Mouse (Mus musculus) kidney, adult 18-20 months (tissue): ENCODE measurements around the gene Mdh2.
A peak's percentile ranks its signal among the peaks of the same experiment; 100 is the strongest.

ENCODE experiments used
- DNase-seq: peaks from one replicate; pipeline ENCODE4 v3.0.0; 2021

Gene Mdh2

DNA sequence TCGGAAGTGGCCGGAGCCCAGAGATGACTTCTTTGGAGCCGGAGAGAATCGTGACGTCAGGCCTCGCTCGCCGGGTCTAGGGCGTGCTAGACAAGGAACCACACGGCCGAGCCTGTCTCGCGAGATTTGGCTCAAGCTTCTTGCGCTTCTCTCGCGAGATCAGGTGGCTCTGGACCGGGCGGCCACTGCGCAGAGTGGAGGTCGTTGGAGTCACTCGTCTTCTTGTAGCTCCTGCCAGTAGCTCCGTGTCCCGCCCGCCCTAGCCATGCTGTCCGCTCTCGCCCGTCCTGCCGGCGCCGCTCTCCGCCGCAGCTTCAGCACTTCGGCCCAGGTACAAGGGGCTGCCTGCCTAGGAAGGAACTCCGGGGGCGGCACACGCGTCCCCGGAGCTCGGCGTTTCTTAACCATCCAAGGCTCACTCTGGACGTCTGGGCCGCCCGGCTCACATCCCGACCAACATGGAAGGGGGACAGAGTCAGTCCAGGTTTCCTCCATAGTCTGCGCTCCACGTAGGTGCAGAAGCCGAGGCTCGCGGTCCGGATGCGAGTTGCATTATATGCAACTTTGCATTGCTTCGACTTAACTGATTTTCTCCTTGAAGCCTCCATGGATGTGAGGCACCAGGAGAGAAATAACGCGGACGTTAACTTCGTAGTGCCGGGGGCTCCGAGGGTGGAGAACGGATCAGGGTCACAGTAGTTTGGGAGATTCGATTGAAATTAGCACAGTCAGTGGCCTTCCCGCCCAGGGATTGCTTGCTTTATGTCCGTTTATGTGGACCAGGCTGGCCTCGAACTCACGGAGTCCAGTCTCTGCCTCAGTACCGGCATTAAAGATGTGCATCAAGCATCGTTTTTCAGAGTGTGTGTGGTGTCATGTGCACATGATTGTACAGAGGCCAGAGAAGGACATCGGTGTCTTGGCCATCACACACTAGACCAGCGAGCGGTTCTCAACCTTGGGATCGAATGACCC is at the start of gene Mdh2:
TSS of gene Mdh2 (plus strand) at position 10 of the 975 bp plus-strand sequence.
- DNase-seq, result peak; percentile 99

GRCm38 (mm10) chr5:135729351-135729750 is 48.9 kb upstream of the Mdh2 start:
- no peak for DNase-seq

- DNase-seq, result no peak
Measured at GRCm38 (mm10) chr5:135730278-135730677, 48.0 kb upstream of the Mdh2 start.

GRCm38 (mm10) chr5:135730916-135731315 is 47.4 kb upstream of the Mdh2 start:
- DNase-seq, result no peak

DNA sequence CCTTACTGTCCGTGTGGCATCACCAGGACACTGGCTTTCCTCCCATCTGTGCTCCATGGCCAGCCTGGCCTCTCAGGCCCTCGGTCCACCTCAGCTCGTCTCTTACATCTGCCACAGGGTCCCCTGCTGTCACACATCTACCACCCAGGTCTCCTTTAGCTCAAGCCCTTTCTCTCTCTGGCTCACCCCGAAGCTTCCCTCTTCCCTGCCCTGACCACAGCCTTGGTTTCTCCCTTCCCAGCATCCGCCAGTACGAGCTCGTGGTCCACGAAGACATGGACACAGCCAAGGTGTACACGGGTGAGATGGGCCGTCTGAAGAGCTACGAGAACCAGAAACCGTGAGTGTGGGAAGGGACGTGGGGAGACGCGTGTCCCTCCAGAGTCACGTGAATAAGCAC is 47.0 kb upstream of the Mdh2 start:
- no peak for DNase-seq

DNA sequence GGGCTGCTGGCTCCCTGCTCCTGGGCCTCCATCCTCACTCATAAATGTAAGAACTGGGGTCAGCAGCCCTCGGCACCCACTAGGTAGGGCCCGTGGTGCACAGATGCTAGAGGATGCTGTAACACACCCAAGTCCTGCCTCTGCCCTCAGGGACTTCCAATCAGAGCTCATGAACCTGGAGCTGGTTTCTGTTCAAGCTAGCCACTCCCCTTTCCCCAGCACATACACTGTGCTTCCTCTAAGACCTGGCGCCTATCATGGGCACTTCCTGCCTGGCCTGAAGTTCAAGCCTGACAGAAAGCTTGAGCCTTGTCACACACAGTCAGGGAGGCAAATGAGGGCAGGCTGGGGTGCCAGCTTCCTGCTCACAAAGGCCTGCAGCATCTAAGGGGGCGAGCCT is 45.2 kb upstream of the Mdh2 start:
- no peak for DNase-seq

DNA sequence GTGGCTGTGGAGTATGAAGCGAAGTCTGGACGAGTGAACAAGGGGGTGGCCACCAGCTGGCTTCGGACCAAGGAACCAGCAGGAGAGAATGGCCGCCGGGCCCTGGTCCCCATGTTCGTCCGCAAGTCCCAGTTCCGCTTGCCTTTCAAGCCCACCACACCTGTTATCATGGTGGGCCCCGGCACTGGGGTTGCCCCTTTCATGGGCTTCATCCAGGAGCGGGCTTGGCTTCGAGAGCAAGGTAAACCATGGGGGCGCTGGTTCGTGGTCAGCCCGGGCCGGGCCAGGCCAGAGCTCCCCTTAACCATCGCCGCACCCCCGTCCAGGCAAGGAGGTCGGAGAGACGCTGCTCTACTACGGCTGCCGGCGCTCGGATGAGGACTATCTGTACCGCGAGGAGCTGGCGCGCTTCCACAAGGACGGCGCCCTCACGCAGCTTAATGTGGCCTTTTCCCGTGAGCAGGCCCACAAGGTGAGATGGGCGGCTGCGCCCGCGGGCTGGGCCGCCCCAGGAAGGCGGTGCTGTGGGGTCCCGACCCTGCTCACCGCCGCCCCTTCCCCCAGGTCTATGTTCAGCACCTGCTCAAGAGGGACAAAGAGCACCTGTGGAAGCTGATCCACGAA is 44.1 kb upstream of the Mdh2 start:
- no peak for DNase-seq

DNA sequence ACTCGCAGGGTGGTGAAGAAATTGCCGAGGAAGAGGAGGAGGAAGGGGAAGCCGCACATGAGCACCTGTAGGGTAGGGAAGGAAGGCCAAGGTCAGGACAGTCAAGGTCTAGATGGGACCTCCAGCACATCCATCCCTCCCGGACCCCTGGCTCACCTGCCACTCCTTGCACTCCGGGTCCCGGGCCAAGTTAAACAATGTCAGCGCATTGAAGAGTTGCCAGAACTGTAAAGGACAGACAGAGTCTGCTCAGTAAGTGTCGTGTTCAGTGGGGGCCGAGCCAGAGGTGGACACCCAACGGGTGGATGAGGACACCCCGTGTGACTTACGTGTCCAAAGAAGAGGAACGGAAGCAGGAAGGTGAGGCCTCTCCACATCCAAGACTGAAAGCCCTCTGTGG is 42.5 kb upstream of the Mdh2 start:
- no peak for DNase-seq

GRCm38 (mm10) chr5:135736544-135736943 is 41.7 kb upstream of the Mdh2 start:
- no peak for DNase-seq

DNA sequence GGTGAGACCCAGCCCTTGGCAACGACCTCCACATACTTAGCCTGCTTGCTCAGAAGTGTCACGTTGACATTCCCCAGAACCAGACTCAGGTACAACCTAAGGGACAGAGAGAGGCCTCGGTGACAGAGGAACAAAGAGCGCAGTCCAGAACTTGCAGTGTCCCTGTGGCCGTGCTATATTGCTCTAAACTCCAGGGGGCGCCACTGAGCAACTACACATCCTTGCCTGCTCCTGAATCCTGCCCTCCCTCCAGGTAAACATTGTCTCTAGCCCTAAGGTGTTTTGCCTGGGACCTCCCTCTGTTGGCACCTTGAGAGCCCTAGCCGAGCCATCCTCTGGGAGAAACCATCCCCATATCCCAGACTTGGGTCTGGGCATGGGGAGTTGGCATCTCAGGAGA is 41.1 kb upstream of the Mdh2 start:
- DNase-seq, result no peak

DNA sequence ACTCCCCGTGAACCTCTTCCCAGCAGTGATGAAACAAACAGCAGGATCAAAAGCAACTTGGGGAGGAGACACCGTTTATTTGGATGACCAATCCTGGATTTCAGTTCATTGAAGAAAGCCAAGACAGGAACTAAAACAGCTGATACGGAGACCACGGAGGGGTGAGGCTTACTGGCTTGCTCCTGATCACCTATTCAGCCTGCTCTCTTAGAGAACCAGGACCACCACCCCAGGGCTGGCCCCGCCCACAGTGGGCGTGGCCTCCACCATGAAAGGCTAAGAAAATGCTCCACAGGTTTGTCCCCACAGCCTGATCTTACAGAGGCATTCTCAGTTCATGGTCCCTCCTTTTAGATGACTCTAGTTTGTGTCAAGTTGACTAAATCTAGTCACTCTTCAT is 40.0 kb upstream of the Mdh2 start:
- DNase-seq, result no peak

- DNase-seq, result peak; percentile 52
Measured at GRCm38 (mm10) chr5:135742156-135742555, 36.1 kb upstream of the Mdh2 start.

GRCm38 (mm10) chr5:135742941-135743740 is 35.1 kb upstream of the Mdh2 start:
- peak; percentile 58 for DNase-seq

DNA sequence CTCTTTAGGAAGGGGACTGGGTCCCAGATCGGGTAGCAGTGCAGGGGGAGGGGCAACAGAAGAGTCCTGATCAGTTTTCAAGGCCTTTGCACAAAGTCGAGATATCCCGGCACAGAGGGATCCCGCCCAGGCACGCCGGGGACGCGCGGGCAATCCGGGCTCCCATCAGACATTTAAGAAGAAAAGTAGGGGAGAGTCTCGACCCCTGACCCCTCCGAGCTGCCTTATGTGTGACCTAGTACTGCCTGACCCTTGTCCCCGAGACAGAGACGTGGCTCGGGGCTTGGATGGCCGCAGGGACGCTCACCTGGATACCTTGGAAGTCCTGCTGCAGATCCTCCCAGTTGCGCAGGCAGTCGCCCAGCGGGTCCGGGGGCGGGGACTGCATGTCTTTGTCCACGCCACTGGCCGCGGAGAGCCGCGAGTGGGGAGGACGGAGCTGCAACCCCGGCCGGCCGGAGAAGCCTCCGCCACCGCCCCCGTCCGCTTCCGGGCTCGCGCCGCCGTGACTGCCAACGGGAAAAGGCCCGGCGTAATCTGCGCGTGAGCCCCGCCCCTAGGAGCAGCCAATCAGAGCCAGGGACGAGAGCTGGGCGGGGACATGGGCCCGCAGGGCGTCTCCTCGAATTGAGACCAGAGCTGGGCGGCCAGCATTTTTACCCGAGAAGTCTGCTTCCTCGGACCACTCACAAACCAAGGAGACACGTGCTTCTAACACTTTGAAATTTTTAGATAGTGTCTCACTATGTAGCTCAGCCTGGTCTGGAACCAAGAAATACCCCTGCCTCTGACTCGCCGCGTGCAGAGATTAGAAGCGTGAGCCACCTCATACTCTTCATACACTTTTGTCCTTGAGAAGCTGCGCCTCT is 34.3 kb upstream of the Mdh2 start, which contains the start of gene Tmem120a:
TSS of gene Tmem120a (minus strand) at position 708 of the 869 bp plus-strand sequence.
- DNase-seq, result peak; percentile 98

DNA sequence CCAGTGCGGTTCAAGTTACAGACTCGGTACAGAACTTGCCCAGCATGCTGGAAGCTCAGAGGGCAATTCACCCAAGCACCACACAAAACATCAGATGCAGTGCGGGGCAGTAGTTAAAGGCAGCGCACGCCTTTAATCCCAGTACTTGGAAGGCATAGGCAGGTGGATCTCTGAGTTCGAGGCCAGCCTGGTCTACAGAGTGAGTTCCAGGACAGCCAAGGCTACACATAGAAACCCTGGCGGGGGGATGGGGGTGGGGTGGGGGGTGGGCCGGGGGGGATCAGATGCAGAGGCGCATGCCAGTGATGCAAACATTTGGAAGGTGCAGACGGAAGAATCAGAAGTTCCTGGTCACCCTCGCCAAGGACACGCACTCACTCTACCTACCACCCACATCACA is 33.5 kb upstream of the Mdh2 start:
- DNase-seq, result no peak

GRCm38 (mm10) chr5:135751041-135751440 is 27.2 kb upstream of the Mdh2 start:
- DNase-seq, result no peak

DNA sequence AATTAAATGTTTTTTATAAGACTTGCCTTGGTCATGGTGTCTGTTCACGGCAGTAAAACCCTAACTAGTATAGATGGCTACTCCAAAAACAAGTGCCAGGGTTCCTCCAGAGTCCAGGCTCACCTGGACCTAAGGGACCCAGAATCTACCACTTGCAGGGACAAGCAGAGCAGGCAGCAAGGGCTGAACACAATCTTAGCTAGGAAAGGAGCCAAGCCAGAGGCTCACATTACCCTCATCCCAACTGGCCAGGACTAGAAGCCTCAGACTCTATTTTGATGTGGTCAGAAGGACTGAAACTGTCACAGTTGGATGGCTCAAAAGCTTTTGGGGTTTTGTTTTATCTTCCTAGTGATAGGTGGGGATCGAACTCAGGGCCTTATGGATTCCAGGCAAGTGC is 26.7 kb upstream of the Mdh2 start:
- no peak for DNase-seq

DNA sequence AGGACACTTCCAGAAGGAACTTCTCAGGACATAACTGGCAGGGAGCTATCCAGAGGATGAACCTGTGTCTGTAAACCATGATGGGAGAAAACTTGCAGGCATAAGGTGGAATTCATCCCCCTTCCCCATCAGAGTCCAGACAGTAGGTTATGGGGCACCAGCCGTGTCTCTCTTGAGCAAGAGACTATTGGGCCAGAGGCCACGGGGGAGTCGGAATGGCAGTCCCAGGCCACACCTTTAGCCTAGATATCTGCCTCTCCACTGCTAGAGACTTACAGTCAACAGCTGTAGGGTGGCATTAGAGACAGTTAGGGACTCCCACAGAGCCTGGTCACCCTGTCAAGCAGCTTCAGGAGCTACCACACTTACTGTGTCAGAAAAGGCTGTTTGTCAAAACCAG is 16.4 kb upstream of the Mdh2 start:
- no peak for DNase-seq

GRCm38 (mm10) chr5:135763526-135763925 is 14.8 kb upstream of the Mdh2 start:
- DNase-seq, result peak; percentile 81

- no peak for DNase-seq
Measured at GRCm38 (mm10) chr5:135764971-135765370, 13.3 kb upstream of the Mdh2 start.

DNA sequence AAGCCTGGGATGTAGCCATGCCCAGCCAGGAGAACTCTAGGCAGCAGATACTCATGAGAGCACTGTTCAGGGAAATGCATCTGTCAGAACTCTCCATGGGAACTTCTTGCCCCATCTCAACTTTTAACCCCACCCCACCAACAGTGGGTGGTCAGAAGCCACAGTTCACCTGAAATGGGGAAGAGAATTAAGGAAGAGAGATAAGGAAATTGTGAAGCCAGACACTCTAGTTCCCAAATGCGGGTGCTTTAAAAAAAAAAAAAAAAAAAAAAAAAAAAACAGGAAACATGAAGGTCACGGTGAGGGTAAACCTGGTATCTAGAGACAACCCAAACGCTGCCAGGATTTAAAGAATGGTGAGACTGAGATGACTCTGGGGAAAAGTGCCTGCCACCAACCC is 5.8 kb upstream of the Mdh2 start:
- no peak for DNase-seq

DNA sequence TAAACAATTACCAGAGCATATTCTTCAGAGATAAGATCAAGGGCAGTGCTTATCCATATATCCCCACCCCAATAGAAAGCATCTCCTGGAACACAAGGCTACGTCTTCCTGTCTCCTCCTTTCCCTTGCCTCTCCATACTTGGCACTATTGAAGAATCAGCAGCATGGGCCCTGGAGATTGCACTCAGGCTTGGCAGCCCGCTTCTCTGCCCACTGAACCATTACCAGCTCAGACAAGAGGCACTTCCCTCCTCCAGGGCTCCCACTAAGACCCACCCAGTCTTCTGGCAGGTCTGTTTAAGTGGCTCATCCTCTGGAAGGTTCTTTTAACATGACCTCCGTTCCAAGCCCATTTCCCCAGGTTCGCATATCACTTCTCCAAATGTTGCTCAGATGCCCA is 1.7 kb upstream of the Mdh2 start:
- DNase-seq, result peak; percentile 55
